Comparison of ENCODE assay signal across 28 mouse cellular contexts in the genomic region with DNA sequence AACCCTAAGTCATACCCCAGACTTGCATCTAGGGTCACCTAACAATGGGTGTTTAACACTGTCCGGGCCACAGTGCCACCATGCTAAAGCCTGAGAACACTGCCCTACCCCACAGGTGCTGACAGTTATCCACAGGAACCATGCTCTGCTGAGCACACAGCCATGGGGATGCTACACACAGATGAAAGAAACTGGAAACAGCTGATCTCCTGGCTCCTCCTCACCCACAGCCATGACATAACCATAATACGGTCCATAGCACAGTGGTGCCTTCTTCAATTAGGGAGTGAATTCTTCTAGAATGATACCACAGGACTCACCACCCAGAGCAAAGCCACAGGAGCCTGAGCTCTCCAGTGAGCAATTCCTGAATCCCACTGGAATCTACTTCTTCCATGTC.
A peak's percentile ranks its signal among the peaks of the same experiment; 100 is the strongest.
DNase-seq lines count a peak whose midpoint lies in the region; ATAC-seq and TF ChIP-seq lines count a peak whose summit lies in the region.
"Had no signal": no experiment of that assay in that cellular context is flagged by ENCODE, and none has a peak within 500 bp of the region (broad histone marks: within the 10 kb centered on the region; RNA-seq: fewer than 3 reads in every experiment).

No protein-coding gene starts in this region.

- POLR2A ChIA-PET in Patski (lab: Charles Lee) = interaction anchor here (0.6 to 1.3 kb wide), 2 partner anchors 92 to 119 kb away, joined by 3 to 4 read pairs; no protein-coding TSS in a partner anchor

- no peak overlapping the region for H3K9ac ChIP-seq in kidney, embryonic 16.5 days (replicated peaks; ENCODE audit: low read length)
- H3K9ac ChIP-seq in lung, embryonic 15.5 days = no peak overlapping the region
- H3K9ac ChIP-seq in forebrain, embryonic 11.5 days (ENCODE audit: low read length) = no peak overlapping the region
- H3K9ac ChIP-seq: forebrain, embryonic 15.5 days; heart, embryonic 12.5 days; hindbrain, embryonic 13.5 days; midbrain, embryonic 15.5 days; neural tube, embryonic 15.5 days had no signal

- DNase-seq in kidney, postnatal 10 days = no peak
- no peak for DNase-seq in lung, postnatal 14 days
- DNase-seq in A20 (ENCODE audit: low read depth, low spot score) = peak; percentile 42
- DNase-seq in Patski (ENCODE audit: low read depth, low spot score) = peak; percentile 62
- no peak for DNase-seq in gastrocnemius, postnatal 4 days (ENCODE audit: low spot score in 2 of 2)
- no peak for DNase-seq in forebrain, embryonic 11.5 days (ENCODE audit: low spot score)
- DNase-seq: adrenal gland, postnatal 10 days; cerebellum, adult 11 months; cerebellum, adult 9-10 months; cerebellum, postnatal 36 days; gastrocnemius, adult 2 months; gastrocnemius, postnatal 36 days; heart, adult 2 months; heart, postnatal 4 days; kidney, adult 8-10 months; layer of hippocampus, adult 9-11 months; right cerebral cortex, adult 18-20 months; thymus, postnatal 14 days had no signal

- ATAC-seq in kidney, embryonic 16.5 days (ENCODE audit: low FRiP score, low TSS enrichment) = 0 out of 2 replicates have a peak, but pooled peaks have one; percentile 35
- no peak for ATAC-seq in lung, embryonic 15.5 days (ENCODE audit: borderline replicate concordance, extremely low read depth, low FRiP score, low TSS enrichment)
- ATAC-seq in Patski = peak; percentile 88
- ATAC-seq in forebrain, embryonic 11.5 days (replicated peaks; ENCODE audit: low FRiP score) = no peak
- ATAC-seq: CD4-positive, CD25-positive, alpha-beta regulatory T cell, adult 4 months; forebrain, embryonic 15.5 days; intestine, embryonic 16.5 days; midbrain, embryonic 15.5 days had no signal

- CTCF ChIA-PET in Patski (lab: Charles Lee) = no interaction called here

- no peak overlapping the region for H3K4me2 ChIP-seq in kidney, embryonic 16.5 days (replicated peaks; ENCODE audit: low read depth, low read length)
- no peak overlapping the region for H3K4me2 ChIP-seq in lung, embryonic 15.5 days
- no peak overlapping the region for H3K4me2 ChIP-seq in forebrain, embryonic 11.5 days (ENCODE audit: low read depth, low read length, severe bottlenecking)
- H3K4me2 ChIP-seq: forebrain, embryonic 15.5 days; heart, embryonic 12.5 days; hindbrain, embryonic 13.5 days; midbrain, embryonic 15.5 days; neural tube, embryonic 15.5 days had no signal

- no peak overlapping the region for H3K27ac ChIP-seq in kidney, embryonic 16.5 days (ENCODE audit: low read length)
- H3K27ac ChIP-seq in lung, embryonic 15.5 days = peak overlapping the region; percentile 96
- no peak overlapping the region for H3K27ac ChIP-seq in forebrain, embryonic 11.5 days (ENCODE audit: low read depth, low read length)
- H3K27ac ChIP-seq: forebrain, embryonic 15.5 days; gastrocnemius, adult 2 months; heart, adult 2 months; hindbrain, embryonic 13.5 days; midbrain, embryonic 10.5 days; midbrain, embryonic 15.5 days; neural tube, embryonic 15.5 days had no signal

- TF ChIP-seq CTCF in Patski (IDR thresholded peaks at IDR 0.05) = no peak

- peaks cover 33% of the 10 kb centered on the region for H3K4me1 ChIP-seq in kidney, embryonic 16.5 days (ENCODE audit: insufficient read depth, low read length)
- peaks cover 62% of the 10 kb centered on the region for H3K4me1 ChIP-seq in lung, embryonic 15.5 days
- H3K4me1 ChIP-seq in forebrain, embryonic 11.5 days (replicated peaks; ENCODE audit: control insufficient read depth, insufficient read depth, low read length) = no peaks in the 10 kb centered on the region

- 91% methylated on average over 2 of the region's 2 CpGs for WGBS in kidney, embryonic 16.5 days
- WGBS in lung, embryonic 15.5 days = 87% methylated on average over 2 of the region's 2 CpGs
- WGBS in forebrain, embryonic 11.5 days = 91% methylated on average over 2 of the region's 2 CpGs

- no peaks in the 10 kb centered on the region for H3K36me3 ChIP-seq in kidney, embryonic 16.5 days (ENCODE audit: insufficient read depth, low read length)
- no peaks in the 10 kb centered on the region for H3K36me3 ChIP-seq in lung, embryonic 15.5 days
- no peaks in the 10 kb centered on the region for H3K36me3 ChIP-seq in forebrain, embryonic 11.5 days (ENCODE audit: control insufficient read depth, insufficient read depth, low read length)
- H3K36me3 ChIP-seq: neural tube, embryonic 15.5 days had no signal

- in situ Hi-C loops in Patski (cut with MboI; ENCODE audit: low pct_unique_long_range_greater_than_20kb) = no loop called here

- H3K27me3 ChIP-seq in kidney, embryonic 16.5 days (ENCODE audit: insufficient read depth, low read length) = no peaks in the 10 kb centered on the region
- no peaks in the 10 kb centered on the region for H3K27me3 ChIP-seq in lung, embryonic 15.5 days
- H3K27me3 ChIP-seq in Patski = no peaks in the 10 kb centered on the region
- no peaks in the 10 kb centered on the region for H3K27me3 ChIP-seq in forebrain, embryonic 11.5 days (ENCODE audit: control insufficient read depth, insufficient read depth, low read length)
- H3K27me3 ChIP-seq: forebrain, embryonic 15.5 days; heart, embryonic 12.5 days; hindbrain, embryonic 13.5 days; midbrain, embryonic 15.5 days; neural tube, embryonic 15.5 days had no signal

- H3K4me3 ChIP-seq in kidney, embryonic 16.5 days (ENCODE audit: low read length) = no peak overlapping the region
- no peak overlapping the region for H3K4me3 ChIP-seq in lung, embryonic 15.5 days
- no peak overlapping the region for H3K4me3 ChIP-seq in forebrain, embryonic 11.5 days (ENCODE audit: low read depth, low read length)
- H3K4me3 ChIP-seq: forebrain, embryonic 15.5 days; gastrocnemius, adult 2 months; heart, adult 2 months; heart, embryonic 12.5 days; hindbrain, embryonic 13.5 days; midbrain, embryonic 10.5 days; midbrain, embryonic 15.5 days; neural tube, embryonic 15.5 days had no signal

- H3K9me3 ChIP-seq in kidney, embryonic 16.5 days (ENCODE audit: low read length) = no peaks in the 10 kb centered on the region
- H3K9me3 ChIP-seq in lung, embryonic 15.5 days = no peaks in the 10 kb centered on the region
- H3K9me3 ChIP-seq in forebrain, embryonic 11.5 days (ENCODE audit: control insufficient read depth, low read length) = no peaks in the 10 kb centered on the region
- H3K9me3 ChIP-seq: forebrain, embryonic 15.5 days; heart, embryonic 12.5 days; hindbrain, embryonic 13.5 days; midbrain, embryonic 10.5 days; midbrain, embryonic 15.5 days; neural tube, embryonic 15.5 days had no signal

Comparison
In these comparisons a context has a peak if more than half of its experiments do, and no peak if none do; other contexts are left out.
1. ATAC-seq: peak in kidney, embryonic 16.5 days (single experiment) and Patski (single experiment); none in lung, embryonic 15.5 days (single experiment) and forebrain, embryonic 11.5 days (single experiment).
2. DNase-seq: peak in A20 (single experiment) and Patski (single experiment); none in kidney, postnatal 10 days (single experiment), lung, postnatal 14 days (single experiment), gastrocnemius, postnatal 4 days (0 of 2) and forebrain, embryonic 11.5 days (single experiment).